Mouse (Mus musculus): ENCODE results near the gene Apom. TPM values are rescaled to one million over a fixed set of nuclear protein-coding genes. Genes with fewer than 3 reads are reported as not detected.

Gene Apom
- polyA plus RNA-seq, 1 experiment = not detected

GRCm38 (mm10) chr17:35168541-35169207 is 36.8 kb upstream of the Apom start:
- WGBS = 11% methylated on average over 4 of the region's 4 CpGs

GRCm38 (mm10) chr17:35167794-35168193 is 35.9 kb upstream of the Apom start:
- Histone ChIP-seq H3K4me3 (ENCODE audit: insufficient read depth, low read depth, low read length) (no peak overlapping the region), H3K27ac (ENCODE audit: insufficient read depth, low read depth, low read length) (no peak overlapping the region), H3K4me1 (ENCODE audit: control insufficient read depth, insufficient read depth, low read length) (peaks cover 5% of the 10 kb centered on the region; the same call in 1 of the 2 replicates)
- 85% methylated on average over 7 of the region's 7 CpGs for WGBS
- TF ChIP-seq POLR2A (IDR thresholded peaks at IDR 0.05; ENCODE audit: insufficient read depth, low read depth, low read length) = no peak
- no peak for TF ChIP-seq CTCF (IDR thresholded peaks at IDR 0.05; ENCODE audit: insufficient read depth, low read depth, low read length)

More at GRCm38 (mm10) chr17:35168541-35169207, 36.8 kb upstream of the Apom start:
- no peak overlapping the region for H3K4me3 ChIP-seq (ENCODE audit: insufficient read depth, low read depth, low read length)
- peaks cover 5% of the 10 kb centered on the region for H3K4me1 ChIP-seq (ENCODE audit: control insufficient read depth, insufficient read depth, low read length)
- no peak for TF ChIP-seq CTCF (IDR thresholded peaks at IDR 0.05; ENCODE audit: insufficient read depth, low read depth, low read length)
- TF ChIP-seq POLR2A (IDR thresholded peaks at IDR 0.05; ENCODE audit: insufficient read depth, low read depth, low read length) = no peak
- no peak overlapping the region for H3K27ac ChIP-seq (ENCODE audit: insufficient read depth, low read depth, low read length)

DNA sequence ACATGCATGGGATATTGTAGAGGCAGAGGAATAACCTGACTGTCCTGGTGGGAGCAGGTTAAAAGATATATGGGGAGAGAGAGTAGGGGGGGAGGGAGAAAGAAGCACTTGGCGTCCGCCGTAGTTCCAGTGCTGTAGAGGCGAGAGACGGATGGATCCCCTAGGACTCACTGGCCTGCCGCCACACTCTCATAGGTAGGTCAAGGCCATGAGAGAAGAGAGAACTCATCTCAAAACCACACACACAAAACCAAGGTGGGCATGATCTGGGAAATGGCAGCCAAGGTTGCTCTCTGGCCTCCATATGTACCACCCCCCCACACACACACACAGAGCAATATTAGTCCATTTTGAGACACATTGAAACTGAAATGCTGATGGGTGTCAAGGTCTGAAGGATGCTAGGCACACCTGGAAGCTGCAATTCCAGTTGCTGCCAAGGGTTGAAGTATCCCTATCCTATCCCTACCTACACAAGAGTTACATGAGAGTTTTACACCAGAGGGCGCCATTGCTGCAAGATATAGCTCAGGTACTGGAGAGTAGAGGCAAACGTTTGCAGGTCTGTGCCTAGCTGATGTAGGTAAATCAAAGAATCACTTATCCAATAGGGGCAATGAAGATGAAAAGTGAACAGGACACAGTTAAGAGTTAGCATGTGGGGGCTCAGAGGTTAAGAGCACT is 34.6 kb upstream of the Apom start:
- 72% methylated on average over 8 of the region's 8 CpGs for WGBS
- peaks cover 13% of the 10 kb centered on the region for H3K4me1 ChIP-seq (ENCODE audit: control insufficient read depth, insufficient read depth, low read length)
- H3K4me3 ChIP-seq (ENCODE audit: insufficient read depth, low read depth, low read length) = no peak overlapping the region
- no peak overlapping the region for H3K27ac ChIP-seq (ENCODE audit: insufficient read depth, low read depth, low read length)
- TF ChIP-seq POLR2A (IDR thresholded peaks at IDR 0.05; ENCODE audit: insufficient read depth, low read depth, low read length) = no peak
- no peak for TF ChIP-seq CTCF (IDR thresholded peaks at IDR 0.05; ENCODE audit: insufficient read depth, low read depth, low read length)

- no peak for TF ChIP-seq CTCF (IDR thresholded peaks at IDR 0.05; ENCODE audit: insufficient read depth, low read depth, low read length)
- no peak for TF ChIP-seq POLR2A (IDR thresholded peaks at IDR 0.05; ENCODE audit: insufficient read depth, low read depth, low read length)
- Histone ChIP-seq H3K4me1 (ENCODE audit: control insufficient read depth, insufficient read depth, low read length) (peaks cover 13% of the 10 kb centered on the region), H3K27ac (ENCODE audit: insufficient read depth, low read depth, low read length) (peak overlapping the region; percentile 87), H3K4me3 (ENCODE audit: insufficient read depth, low read depth, low read length) (peak overlapping the region; percentile 51)
- WGBS = 14% methylated on average over 12 of the region's 12 CpGs
Observed at GRCm38 (mm10) chr17:35165451-35166155, 33.8 kb upstream of the Apom start.

GRCm38 (mm10) chr17:35164568-35165450 is 33.0 kb upstream of the Apom start, which contains the start of gene Prrc2a:
Gene Prrc2a (minus strand): TSS chr17:35164897.
- Histone ChIP-seq H3K27ac (ENCODE audit: insufficient read depth, low read depth, low read length) (peak within 1 kb of the TSS; percentile 87), H3K4me1 (ENCODE audit: control insufficient read depth, insufficient read depth, low read length) (peaks cover 13% of the 10 kb centered on the region), H3K4me3 (ENCODE audit: insufficient read depth, low read depth, low read length) (peak within 1 kb of the TSS; percentile 59)
- TF ChIP-seq CTCF (IDR thresholded peaks at IDR 0.05; ENCODE audit: insufficient read depth, low read depth, low read length) (no peak), POLR2A (IDR thresholded peaks at IDR 0.05; ENCODE audit: insufficient read depth, low read depth, low read length) (peak; percentile 90)
- WGBS = under 1% methylated on average over 88 of the region's 89 CpGs

DNA sequence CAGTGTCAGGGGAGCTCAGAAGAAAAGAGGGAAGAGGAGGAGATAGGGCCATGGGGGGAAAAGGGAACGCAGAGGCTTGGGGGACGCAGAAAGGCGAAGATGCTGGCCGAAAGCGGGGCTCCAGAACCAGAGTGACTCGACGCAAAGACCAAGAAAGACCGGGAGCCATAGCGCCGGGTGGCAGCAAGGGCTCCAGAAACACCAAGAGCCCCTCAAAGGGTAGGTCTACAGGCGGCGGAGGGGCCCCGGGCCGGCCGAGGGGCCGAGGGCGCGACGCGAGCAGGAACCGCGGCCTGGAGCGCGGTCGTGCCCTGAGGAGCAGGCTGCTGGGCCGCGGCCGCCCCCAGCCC is 32.3 kb upstream of the Apom start:
- H3K27ac ChIP-seq (ENCODE audit: insufficient read depth, low read depth, low read length) = peak overlapping the region; percentile 68
- no peak for TF ChIP-seq POLR2A (IDR thresholded peaks at IDR 0.05; ENCODE audit: insufficient read depth, low read depth, low read length)
- no peak for TF ChIP-seq CTCF (IDR thresholded peaks at IDR 0.05; ENCODE audit: insufficient read depth, low read depth, low read length)
- peaks cover 13% of the 10 kb centered on the region for H3K4me1 ChIP-seq (ENCODE audit: control insufficient read depth, insufficient read depth, low read length)
- H3K4me3 ChIP-seq (ENCODE audit: insufficient read depth, low read depth, low read length) = peak overlapping the region; percentile 59
- under 1% methylated on average over 25 of the region's 28 CpGs for WGBS

- TF ChIP-seq POLR2A (IDR thresholded peaks at IDR 0.05; ENCODE audit: insufficient read depth, low read depth, low read length) (no peak), CTCF (IDR thresholded peaks at IDR 0.05; ENCODE audit: insufficient read depth, low read depth, low read length) (no peak)
- 2% methylated on average over 8 of the region's 8 CpGs for WGBS
- peak overlapping the region; percentile 59 for H3K4me3 ChIP-seq (ENCODE audit: insufficient read depth, low read depth, low read length)
- H3K4me1 ChIP-seq (ENCODE audit: control insufficient read depth, insufficient read depth, low read length) = peaks cover 13% of the 10 kb centered on the region
- H3K27ac ChIP-seq (ENCODE audit: insufficient read depth, low read depth, low read length) = peak overlapping the region; percentile 68
Observed at GRCm38 (mm10) chr17:35163326-35164081, 31.7 kb upstream of the Apom start.

GRCm38 (mm10) chr17:35162730-35163129 is 30.9 kb upstream of the Apom start:
- H3K4me3 ChIP-seq (ENCODE audit: insufficient read depth, low read depth, low read length) = peak overlapping the region; percentile 34
- TF ChIP-seq POLR2A (IDR thresholded peaks at IDR 0.05; ENCODE audit: insufficient read depth, low read depth, low read length) (no peak), CTCF (IDR thresholded peaks at IDR 0.05; ENCODE audit: insufficient read depth, low read depth, low read length) (no peak)
- WGBS = 6% methylated on average over 12 of the region's 12 CpGs
- H3K4me1 ChIP-seq (ENCODE audit: control insufficient read depth, insufficient read depth, low read length) = peaks cover 13% of the 10 kb centered on the region
- H3K27ac ChIP-seq (ENCODE audit: insufficient read depth, low read depth, low read length) = no peak overlapping the region

Data from olfactory bulb, adult 2 months (tissue).